Mouse (Mus musculus) spleen, adult 2 months (tissue): ENCODE data around the gene Pkd2l1. TPM values are rescaled to one million over a fixed set of nuclear protein-coding genes. Genes with fewer than 3 reads are reported as not detected.

Source experiments
- DNase-seq, 2 experiments: peaks; one replicate each; pipeline versions ENCODE4 v3.0.0 to v3.0.0-alpha.2; 2012 to 2021; ENCODE audit warnings: low spot score in 2 of 2, low read depth in 1 of 2
- H3K27ac ChIP-seq: fragments of 200-500 bp; 2 replicates; pipeline ENCODE4 v1.5.1; 2012; ENCODE audit warnings: low read length, inconsistent platforms; ENCODE audit not compliant: insufficient read depth
- H3K27me3 ChIP-seq: fragments of 200-500 bp; 2 replicates; pipeline ENCODE4 v1.6.1; 2012; ENCODE audit warnings: mild to moderate bottlenecking, moderate library complexity, low read length, inconsistent platforms; ENCODE audit not compliant: control insufficient read depth, insufficient read depth
- H3K36me3 ChIP-seq: fragments of 200-500 bp; 2 replicates; pipeline ENCODE4 v1.6.1; 2012; ENCODE audit warnings: mild to moderate bottlenecking, low read length, inconsistent platforms; ENCODE audit not compliant: control insufficient read depth, insufficient read depth
- H3K4me1 ChIP-seq: fragments of 200-500 bp; 2 replicates; pipeline ENCODE4 v1.6.1; 2011; ENCODE audit warnings: inconsistent platforms; ENCODE audit not compliant: control insufficient read depth, insufficient read depth, insufficient read length
- H3K4me3 ChIP-seq: fragments of 200-500 bp; 2 replicates; pipeline ENCODE4 v1.5.1; 2011; ENCODE audit warnings: mild to moderate bottlenecking, inconsistent platforms; ENCODE audit not compliant: insufficient read depth, insufficient read length; ENCODE audit errors: extremely low read depth
- CTCF ChIP-seq: fragments of 200-500 bp; IDR thresholded peaks from 2 replicates; pipeline ENCODE4 v1.5.1; 2011; ENCODE audit warnings: mild to moderate bottlenecking, inconsistent platforms; ENCODE audit not compliant: insufficient read depth, insufficient read length, insufficient replicate concordance; ENCODE audit errors: extremely low read depth
- POLR2A ChIP-seq: fragments of 200-500 bp; IDR thresholded peaks from 2 replicates; pipeline ENCODE4 v1.6.1; 2011; ENCODE audit warnings: low read depth, low read length, inconsistent platforms
- WGBS: fragments of 180-500 bp; shearing (Covaris S2); methylation state at CpG from one replicate; pipeline ENCODE4 v1.1.7; 2018; 5-methylcytosine and 5-hydroxymethylcytosine counted together
- polyA plus RNA-seq: library from polyadenylated mRNA; depleted of rRNA; stranded (reverse); fragments of >200 nt; gene quantifications from 2 replicates; pipeline ENCODE4 v1.2.3, GENCODE M21; 2012; rRNA removed

Gene Pkd2l1
- not detected in 2 replicates for polyA plus RNA-seq

DNA sequence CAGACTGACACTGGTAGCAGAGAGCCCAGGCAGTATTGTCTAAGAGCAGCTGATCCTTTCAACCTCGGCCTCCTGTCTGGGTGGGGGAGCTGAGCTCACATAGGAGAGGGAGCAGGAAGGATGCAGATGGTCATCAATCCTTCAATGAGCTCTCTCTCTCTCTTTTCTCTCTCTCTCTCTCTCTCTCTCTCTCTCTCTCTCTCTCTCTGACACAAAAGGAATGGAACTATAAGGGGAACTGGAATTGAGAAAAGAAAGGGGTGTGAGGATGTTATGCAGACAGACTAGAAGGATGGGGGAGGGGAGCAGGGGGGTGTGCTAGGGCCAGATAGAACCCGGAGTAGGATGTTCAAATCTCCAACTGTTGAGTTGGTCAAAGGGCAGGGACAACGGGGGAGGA is at the start of gene Pkd2l1:
Pkd2l1 (minus strand) TSS at position 101 of the 400 bp plus-strand sequence.
- no peak within 1 kb of the TSS for H3K27ac ChIP-seq
- no peaks in the 10 kb centered on the region for H3K36me3 ChIP-seq
- no peaks in the 10 kb centered on the region for H3K27me3 ChIP-seq
- no peaks in the 10 kb centered on the region for H3K4me1 ChIP-seq
- WGBS = 34% methylated on average over 3 of the region's 3 CpGs
- no peak for DNase-seq
- no peak within 1 kb of the TSS for H3K4me3 ChIP-seq
- TF ChIP-seq POLR2A (no peak), CTCF (no peak)

DNA sequence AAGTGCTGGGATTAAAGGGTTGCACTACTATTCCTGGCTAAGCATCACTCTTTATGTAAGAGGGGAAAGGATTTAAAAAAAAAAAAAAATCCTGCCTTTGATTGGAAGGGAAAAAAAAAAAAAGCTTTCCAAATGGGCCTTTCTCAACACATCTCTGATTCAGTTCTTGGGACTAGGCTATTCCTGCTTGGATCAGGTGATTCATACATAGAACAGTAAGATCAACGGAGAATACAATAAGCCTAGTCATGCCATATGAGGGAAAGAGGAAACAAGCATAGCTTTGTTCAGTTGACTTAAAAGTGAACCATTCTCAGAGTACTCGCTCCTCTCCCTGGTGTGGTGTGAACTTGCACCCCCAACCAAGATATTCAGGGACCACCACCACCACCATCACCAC is 46.7 kb upstream of the Pkd2l1 start:
- Histone ChIP-seq H3K4me3 (no peak overlapping the region), H3K4me1 (no peaks in the 10 kb centered on the region), H3K36me3 (no peaks in the 10 kb centered on the region), H3K27me3 (no peaks in the 10 kb centered on the region), H3K27ac (no peak overlapping the region)
- no peak for TF ChIP-seq CTCF
- TF ChIP-seq POLR2A = no peak
- WGBS = 21% methylated on average over 2 of the region's 2 CpGs
- DNase-seq = no peak

DNA sequence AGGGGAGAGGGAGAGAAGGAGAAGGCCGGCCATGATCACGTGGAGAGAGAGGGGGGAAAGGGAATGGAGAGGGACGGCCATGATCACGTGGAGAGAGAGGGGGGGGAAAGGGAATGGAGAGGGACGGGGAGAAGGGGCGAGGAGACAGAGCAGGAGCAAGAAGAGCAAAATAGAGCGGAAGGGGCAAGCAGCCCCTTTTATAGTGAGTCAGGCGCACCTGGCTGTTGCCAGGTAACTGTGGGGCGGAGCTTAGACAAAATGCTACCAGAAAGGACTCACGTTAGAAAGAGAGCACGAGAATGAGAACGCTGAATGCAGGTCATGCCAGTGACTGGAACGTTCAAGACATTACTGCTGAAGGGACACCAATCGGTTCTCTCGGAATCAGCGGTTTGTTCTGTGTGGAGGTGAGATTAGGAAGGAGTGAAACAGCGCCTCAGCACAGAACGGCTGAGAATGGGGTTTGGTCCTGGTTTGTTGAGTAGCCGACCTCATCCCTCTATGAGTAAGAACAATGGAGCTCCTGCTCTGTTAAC is 45.3 kb upstream of the Pkd2l1 start:
- H3K36me3 ChIP-seq = no peaks in the 10 kb centered on the region
- H3K4me1 ChIP-seq = no peaks in the 10 kb centered on the region
- H3K27me3 ChIP-seq = no peaks in the 10 kb centered on the region
- TF ChIP-seq POLR2A = no peak
- no peak for TF ChIP-seq CTCF
- 33% methylated on average over 19 of the region's 19 CpGs for WGBS
- no peak overlapping the region for H3K4me3 ChIP-seq
- no peak for DNase-seq
- H3K27ac ChIP-seq = no peak overlapping the region

DNA sequence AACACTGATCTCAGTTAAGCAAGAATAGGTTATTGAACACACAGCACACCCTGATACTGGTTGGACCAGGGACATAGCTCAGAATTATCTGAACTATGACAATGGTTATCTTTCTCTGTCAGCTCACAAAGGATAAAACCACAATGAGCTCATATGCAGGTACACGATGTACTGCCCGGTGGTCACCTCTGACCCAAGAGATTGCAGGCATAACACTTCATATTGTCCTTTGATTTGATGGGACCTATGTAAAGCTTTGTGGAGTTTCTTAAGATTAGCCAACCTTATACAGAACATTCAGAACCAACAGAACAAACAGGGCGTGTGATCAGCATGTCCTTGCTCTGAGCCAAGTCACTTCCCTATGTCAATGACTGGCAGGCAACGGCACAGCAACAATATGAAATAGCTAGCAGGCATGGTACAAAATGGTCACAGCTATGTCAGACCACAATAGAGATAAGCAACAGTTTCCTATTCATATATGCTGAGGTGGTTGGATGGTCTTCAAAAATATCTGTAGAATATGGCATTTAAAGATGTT is 39.4 kb upstream of the Pkd2l1 start:
- no peak for DNase-seq
- TF ChIP-seq CTCF (no peak), POLR2A (no peak)
- Histone ChIP-seq H3K27ac (no peak overlapping the region), H3K4me3 (no peak overlapping the region), H3K36me3 (no peaks in the 10 kb centered on the region), H3K27me3 (no peaks in the 10 kb centered on the region), H3K4me1 (no peaks in the 10 kb centered on the region)
- 67% methylated on average over 4 of the region's 4 CpGs for WGBS

DNA sequence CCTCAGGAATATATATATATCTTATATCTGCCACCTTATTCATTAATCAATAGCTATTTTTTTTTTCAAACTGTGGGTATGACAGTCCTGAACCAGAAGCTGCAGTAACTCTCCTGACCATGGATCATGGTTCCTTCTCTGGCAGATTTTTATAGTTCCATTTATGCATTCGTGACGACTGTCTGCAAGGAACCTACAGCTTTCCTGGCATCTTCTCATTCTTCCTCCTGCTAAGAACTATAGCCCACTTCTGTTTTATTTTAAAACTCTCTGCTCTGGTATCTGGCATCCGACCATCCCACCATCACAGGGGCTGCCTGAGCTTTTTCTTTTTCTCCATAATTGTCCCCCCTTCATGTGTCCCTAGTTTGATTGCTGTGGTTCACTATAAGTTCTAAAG is 38.0 kb upstream of the Pkd2l1 start:
- TF ChIP-seq CTCF (no peak), POLR2A (no peak)
- DNase-seq = no peak
- H3K4me1 ChIP-seq = no peaks in the 10 kb centered on the region
- H3K27me3 ChIP-seq = no peaks in the 10 kb centered on the region
- no peak overlapping the region for H3K27ac ChIP-seq
- no peak overlapping the region for H3K4me3 ChIP-seq
- WGBS = 61% methylated on average over 3 of the region's 3 CpGs
- H3K36me3 ChIP-seq = no peaks in the 10 kb centered on the region

DNA sequence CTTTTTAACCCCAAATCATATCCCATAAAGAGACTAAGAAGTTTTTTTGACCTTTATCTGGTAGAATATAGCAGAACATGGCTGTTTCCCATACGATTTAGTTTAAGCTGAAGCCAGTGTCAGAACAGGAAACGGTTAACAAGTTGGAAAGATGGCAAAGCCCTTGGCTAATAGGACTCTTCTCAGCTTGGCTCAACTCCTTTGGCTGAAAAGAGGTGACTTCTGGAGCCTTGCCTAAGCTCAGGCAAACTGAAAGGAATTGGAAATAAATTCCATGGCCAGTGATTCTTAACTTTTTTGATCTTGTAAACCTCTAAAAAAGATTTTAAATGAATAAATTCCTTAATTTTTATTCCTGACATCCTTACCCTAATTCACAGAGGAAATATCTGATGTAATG is 37.5 kb upstream of the Pkd2l1 start:
- H3K4me3 ChIP-seq = no peak overlapping the region
- no peak for DNase-seq
- no peaks in the 10 kb centered on the region for H3K36me3 ChIP-seq
- 86% methylated on average over 2 of the region's 2 CpGs for WGBS
- no peak overlapping the region for H3K27ac ChIP-seq
- H3K27me3 ChIP-seq = no peaks in the 10 kb centered on the region
- H3K4me1 ChIP-seq = no peaks in the 10 kb centered on the region
- TF ChIP-seq CTCF = no peak
- TF ChIP-seq POLR2A = no peak

DNA sequence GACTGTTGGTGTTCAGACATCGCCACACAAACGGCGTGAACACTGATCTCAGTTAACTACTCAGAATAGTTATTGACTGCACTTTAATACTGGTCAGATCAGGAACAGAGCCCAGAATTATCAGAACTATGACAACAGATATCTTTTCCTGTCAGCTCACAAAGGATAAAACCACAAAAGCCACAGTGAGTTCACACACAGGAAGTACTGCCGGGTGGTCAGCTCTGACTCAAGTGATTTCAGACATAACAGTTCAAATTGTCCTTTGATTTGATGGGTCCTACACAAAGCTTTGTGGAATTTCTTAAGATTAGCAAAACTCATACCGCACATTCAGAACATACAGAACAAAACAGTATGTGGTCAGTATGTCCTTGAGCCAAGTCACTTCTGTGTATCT is 33.5 kb upstream of the Pkd2l1 start:
- 24% methylated on average over 5 of the region's 5 CpGs for WGBS
- no peak overlapping the region for H3K27ac ChIP-seq
- no peaks in the 10 kb centered on the region for H3K4me1 ChIP-seq
- no peaks in the 10 kb centered on the region for H3K27me3 ChIP-seq
- no peaks in the 10 kb centered on the region for H3K36me3 ChIP-seq
- no peak for DNase-seq
- TF ChIP-seq POLR2A = no peak
- TF ChIP-seq CTCF = no peak
- no peak overlapping the region for H3K4me3 ChIP-seq
